Mouse (Mus musculus): Measurements from ENCODE around the gene Mpdu1. TPM values are rescaled to one million over a fixed set of nuclear protein-coding genes. Genes with fewer than 3 reads are reported as not detected.

The Mpdu1 gene
- polyA plus RNA-seq, 1 experiment from 2014 or later = 84.1 TPM

- ATAC-seq (no peak), DNase-seq (ENCODE audit: low read depth, low spot score) (no peak)
- no peaks in the 10 kb centered on the region for H3K27me3 ChIP-seq
- CTCF ChIA-PET = no interaction called here
- in situ Hi-C loops (cut with MboI; ENCODE audit: low pct_unique_long_range_greater_than_20kb) = no loop called here
- POLR2A ChIA-PET = no interaction called here
- TF ChIP-seq CTCF (IDR thresholded peaks at IDR 0.05) = no peak
Observed at GRCm38 (mm10) chr11:69692196-69692811, 29.9 kb upstream of the Mpdu1 start.

- ATAC-seq (no peak), DNase-seq (ENCODE audit: low read depth, low spot score) (no peak)
- CTCF ChIA-PET = no interaction called here
- in situ Hi-C loops (cut with MboI; ENCODE audit: low pct_unique_long_range_greater_than_20kb) = no loop called here
- TF ChIP-seq CTCF (IDR thresholded peaks at IDR 0.05) = no peak
- POLR2A ChIA-PET = no interaction called here
- H3K27me3 ChIP-seq = no peaks in the 10 kb centered on the region
Observed at GRCm38 (mm10) chr11:69689891-69690290, 27.4 kb upstream of the Mpdu1 start.

- ChIA-PET POLR2A (no interaction called here), CTCF (interaction anchor here (1.7 to 6.2 kb wide), 2 partner anchors 20 to 29 kb away, joined by 5 to 51 read pairs; no protein-coding TSS in a partner anchor)
- ATAC-seq = no peak
- in situ Hi-C loops (cut with MboI; ENCODE audit: low pct_unique_long_range_greater_than_20kb) = no loop called here
- H3K27me3 ChIP-seq = no peaks in the 10 kb centered on the region
- TF ChIP-seq CTCF (IDR thresholded peaks at IDR 0.05) = no peak
- DNase-seq (ENCODE audit: low read depth, low spot score) = no peak
Observed at GRCm38 (mm10) chr11:69687061-69687460, 24.6 kb upstream of the Mpdu1 start.

- DNase-seq (ENCODE audit: low read depth, low spot score) = no peak
- peak; percentile 6 for ATAC-seq
- no peaks in the 10 kb centered on the region for H3K27me3 ChIP-seq
- POLR2A ChIA-PET = interaction anchor here (1.9 kb wide), 1 partner anchor 29 kb away, joined by 13 read pairs; no protein-coding TSS in a partner anchor
- CTCF ChIA-PET = interaction anchor here (1.2 to 6.2 kb wide), 3 partner anchors 20 to 41 kb away, joined by 4 to 51 read pairs (median 5); no protein-coding TSS in a partner anchor
- in situ Hi-C loops (cut with MboI; ENCODE audit: low pct_unique_long_range_greater_than_20kb) = no loop called here
- no peak for TF ChIP-seq CTCF (IDR thresholded peaks at IDR 0.05)
Observed at GRCm38 (mm10) chr11:69686377-69686776, 23.9 kb upstream of the Mpdu1 start.

GRCm38 (mm10) chr11:69685526-69686148, 23.2 kb upstream of the Mpdu1 start, which contains the start of gene Tnfsf13:
Tnfsf13 (minus strand) TSS chr11:69685784.
- CTCF ChIA-PET = interaction anchor here (0.6 to 6.2 kb wide), 6 partner anchors 8 to 202 kb away, joined by 3 to 51 read pairs (median 4); no protein-coding TSS in a partner anchor
- POLR2A ChIA-PET = interaction anchor here (1.9 kb wide), 1 partner anchor 30 kb away, joined by 13 read pairs; no protein-coding TSS in a partner anchor

GRCm38 (mm10) chr11:69684936-69685335, 22.5 kb upstream of the Mpdu1 start:
- no peak for ATAC-seq
- POLR2A ChIA-PET = interaction anchor here (1.9 kb wide), 1 partner anchor 30 kb away, joined by 13 read pairs; no protein-coding TSS in a partner anchor
- no peak for TF ChIP-seq CTCF (IDR thresholded peaks at IDR 0.05)

More at GRCm38 (mm10) chr11:69685526-69686148, 23.2 kb upstream of the Mpdu1 start, which contains the start of gene Tnfsf13:
- in situ Hi-C loops (cut with MboI; ENCODE audit: low pct_unique_long_range_greater_than_20kb) = no loop called here
- no peak for TF ChIP-seq CTCF (IDR thresholded peaks at IDR 0.05)
- DNase-seq (ENCODE audit: low read depth, low spot score) = no peak
- ATAC-seq = peak; percentile 61
- H3K27me3 ChIP-seq = no peaks in the 10 kb centered on the region

GRCm38 (mm10) chr11:69684128-69684745, 21.8 kb upstream of the Mpdu1 start:
- no peak for DNase-seq (ENCODE audit: low read depth, low spot score)
- no peak for TF ChIP-seq CTCF (IDR thresholded peaks at IDR 0.05)
- no peaks in the 10 kb centered on the region for H3K27me3 ChIP-seq
- in situ Hi-C loops (cut with MboI; ENCODE audit: low pct_unique_long_range_greater_than_20kb) = loop anchor here (5.0 kb wide), 3 partner anchors 33 to 193 kb away; partner anchors contain the start of genes Polr2a and Tmem95
- POLR2A ChIA-PET = interaction anchor here (1.9 kb wide), 1 partner anchor 31 kb away, joined by 13 read pairs; no protein-coding TSS in a partner anchor
- CTCF ChIA-PET = interaction anchor here (1.8 to 6.2 kb wide), 2 partner anchors 9 to 32 kb away, joined by 4 to 51 read pairs; no protein-coding TSS in a partner anchor
- no peak for ATAC-seq

More at GRCm38 (mm10) chr11:69684936-69685335, 22.5 kb upstream of the Mpdu1 start:
- H3K27me3 ChIP-seq = no peaks in the 10 kb centered on the region
- DNase-seq (ENCODE audit: low read depth, low spot score) = no peak
- CTCF ChIA-PET = interaction anchor here (0.6 to 6.2 kb wide), 4 partner anchors 9 to 202 kb away, joined by 3 to 51 read pairs (median 4); no protein-coding TSS in a partner anchor
- in situ Hi-C loops (cut with MboI; ENCODE audit: low pct_unique_long_range_greater_than_20kb) = loop anchor here (5.0 kb wide), 3 partner anchors 32 to 192 kb away; partner anchors contain the start of genes Polr2a and Tmem95

- in situ Hi-C loops (cut with MboI; ENCODE audit: low pct_unique_long_range_greater_than_20kb) = loop anchor here (5.0 kb wide), 3 partner anchors 34 to 194 kb away; partner anchors contain the start of genes Polr2a and Tmem95
- H3K27me3 ChIP-seq = no peaks in the 10 kb centered on the region
- DNase-seq (ENCODE audit: low read depth, low spot score) (no peak), ATAC-seq (no peak)
- ChIA-PET CTCF (interaction anchor here (1.1 to 6.2 kb wide), 4 partner anchors 27 to 70 kb away, joined by 3 to 51 read pairs (median 6); no protein-coding TSS in a partner anchor), POLR2A (no interaction called here)
- no peak for TF ChIP-seq CTCF (IDR thresholded peaks at IDR 0.05)
Observed at GRCm38 (mm10) chr11:69683576-69683975, 21.1 kb upstream of the Mpdu1 start.

GRCm38 (mm10) chr11:69682840-69683533, 20.5 kb upstream of the Mpdu1 start:
- DNase-seq (ENCODE audit: low read depth, low spot score) (no peak), ATAC-seq (no peak)
- CTCF ChIA-PET = interaction anchor here (1.1 to 6.2 kb wide), 8 partner anchors 22 to 71 kb away, joined by 3 to 51 read pairs (median 4); no protein-coding TSS in a partner anchor
- POLR2A ChIA-PET = no interaction called here
- in situ Hi-C loops (cut with MboI; ENCODE audit: low pct_unique_long_range_greater_than_20kb) = loop anchor here (5.0 kb wide), 3 partner anchors 34 to 194 kb away; partner anchors contain the start of genes Polr2a and Tmem95
- TF ChIP-seq CTCF (IDR thresholded peaks at IDR 0.05) = peak; percentile 96
- H3K27me3 ChIP-seq = no peaks in the 10 kb centered on the region

Measured in Patski (cell line).